Mouse (Mus musculus): ENCODE data around the gene Slc17a5. TPM values are rescaled to one million over a fixed set of nuclear protein-coding genes. Genes with fewer than 3 reads are reported as not detected.

The Slc17a5 gene
- 0.84 and 3.2 TPM in 2 replicates for polyA plus RNA-seq (2012; ENCODE audit: low replicate concordance)

DNA sequence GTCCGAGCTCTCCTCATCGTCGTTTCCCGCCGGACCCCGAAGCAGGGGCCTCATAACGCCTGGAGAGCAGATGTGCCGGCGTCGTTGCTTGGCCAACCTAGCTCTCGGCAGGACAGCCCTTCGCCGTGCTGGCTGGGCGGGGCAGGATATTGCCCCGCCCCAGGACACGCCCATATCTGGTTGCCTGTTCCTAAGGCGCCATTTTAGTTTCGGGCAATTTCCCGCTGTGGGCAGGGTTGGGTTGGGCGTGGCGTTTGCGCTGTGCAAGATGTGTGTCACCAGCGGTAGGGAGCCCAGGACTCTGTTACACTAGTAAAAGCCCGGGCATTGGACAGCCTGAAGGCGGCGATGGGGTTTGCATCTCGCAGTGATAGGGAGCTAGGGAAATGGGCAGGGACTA is at the start of gene Slc17a5:
TSS of gene Slc17a5 (minus strand) at position 128 of the 400 bp plus-strand sequence.

GRCm38 (mm10) chr9:78615401-78616021 is 27.7 kb upstream of the Slc17a5 start, which contains the start of gene Cd109:
TSS of gene Cd109 (plus strand) at chr9:78615546.

DNA sequence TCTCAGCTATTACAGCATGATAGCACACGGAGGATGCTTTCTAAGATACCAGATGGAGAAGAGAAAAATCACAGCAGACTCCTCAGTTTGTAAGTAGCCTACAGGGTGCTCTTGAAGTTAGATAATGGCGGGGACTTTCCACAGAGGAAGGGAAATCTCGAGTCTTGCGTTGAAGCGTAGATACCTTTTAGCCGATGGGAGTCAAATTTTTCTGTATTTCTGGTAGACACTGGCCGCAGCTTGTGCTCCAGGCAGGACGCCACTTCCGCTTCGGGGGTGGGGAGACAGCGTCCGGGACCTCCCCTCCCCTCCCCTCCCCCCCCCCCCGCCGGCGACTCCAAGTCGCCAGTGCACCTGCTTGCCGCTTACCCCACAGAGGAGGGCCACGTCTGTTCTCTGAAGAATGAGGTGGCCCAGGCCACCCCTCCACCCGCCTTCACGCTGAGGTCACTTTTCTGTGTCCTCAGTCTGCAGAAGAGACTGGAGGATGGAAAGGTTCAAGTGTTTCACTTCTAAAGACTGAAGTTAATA is 98.9 kb downstream of the Slc17a5 start, which contains the start of gene Eef1a1:
TSS of gene Eef1a1 (minus strand) at position 262 of the 531 bp plus-strand sequence.

Other genes with a start within 250 kb of the Slc17a5 start
- gene Gsta2, start 232.3 kb downstream of the Slc17a5 start, polyA plus RNA-seq (2012; ENCODE audit: low replicate concordance) = not detected in 2 replicates
- not detected in 2 replicates for gene Dppa5a, start 219.9 kb downstream of the Slc17a5 start, polyA plus RNA-seq (2012; ENCODE audit: low replicate concordance)
- gene Ooep, start 209.3 kb downstream of the Slc17a5 start, polyA plus RNA-seq (2012; ENCODE audit: low replicate concordance) = not detected in 2 replicates
- 0.08 TPM in 1 of 2 replicates, not detected in the other for gene Ddx43, start 192.3 kb downstream of the Slc17a5 start, polyA plus RNA-seq (2012; ENCODE audit: low replicate concordance)
- gene Cgas, start 144.8 kb downstream of the Slc17a5 start, polyA plus RNA-seq (2012; ENCODE audit: low replicate concordance) = 3.6 and 4.6 TPM in 2 replicates
- 32.5 and 40.6 TPM in 2 replicates for gene Mto1, start 139.8 kb downstream of the Slc17a5 start, polyA plus RNA-seq (2012; ENCODE audit: low replicate concordance)
- gene Gm17324, start 139.3 kb downstream of the Slc17a5 start, polyA plus RNA-seq (2012; ENCODE audit: low replicate concordance) = 0.47 and 1.4 TPM in 2 replicates
- gene Eef1a1, start 98.9 kb downstream of the Slc17a5 start, polyA plus RNA-seq (2012; ENCODE audit: low replicate concordance) = 232 and 331 TPM in 2 replicates
- gene Cd109, start 27.5 kb upstream of the Slc17a5 start, polyA plus RNA-seq (2012; ENCODE audit: low replicate concordance) = not detected in 2 replicates